Mouse (Mus musculus): Measurements from ENCODE around the gene Samd1. TPM values are rescaled to one million over a fixed set of nuclear protein-coding genes. Genes with fewer than 3 reads are reported as not detected.

Gene Samd1
- polyA plus RNA-seq, 1 experiment from 2014 or later, result 10.3 TPM

GRCm38 (mm10) chr8:84039050-84039449 is 41.6 kb downstream of the Samd1 start:
- Histone ChIP-seq H3K4me1 (peaks cover 15% of the 10 kb centered on the region), H3K9me3 (replicated peaks) (no peaks in the 10 kb centered on the region), H3K9ac (no peak overlapping the region), H3K36me3 (no peaks in the 10 kb centered on the region), H3K27me3 (peaks cover 42% of the 10 kb centered on the region), H3K4me3 (replicated peaks) (no peak overlapping the region), H3K27ac (replicated peaks) (no peak overlapping the region), H3K4me2 (replicated peaks) (no peak overlapping the region)
- no peak for ATAC-seq (ENCODE audit: insufficient number of reproducible peaks, low FRiP score, low TSS enrichment, low read depth)
- WGBS, result 4% methylated on average over 5 of the region's 5 CpGs

GRCm38 (mm10) chr8:84042066-84042947 is 44.8 kb downstream of the Samd1 start, which contains the start of gene Il27ra:
TSS of gene Il27ra (minus strand) at chr8:84042589.
- 2% methylated on average over 40 of the region's 40 CpGs for WGBS
- H3K4me2 ChIP-seq (replicated peaks), result peak within 1 kb of the TSS; percentile 80
- peaks cover 15% of the 10 kb centered on the region for H3K4me1 ChIP-seq
- peak; percentile 48 for ATAC-seq (ENCODE audit: insufficient number of reproducible peaks, low FRiP score, low TSS enrichment, low read depth)
- H3K36me3 ChIP-seq, result no peaks in the 10 kb centered on the region
- no peaks in the 10 kb centered on the region for H3K9me3 ChIP-seq (replicated peaks)
- no peak within 1 kb of the TSS for H3K27ac ChIP-seq (replicated peaks)
- H3K9ac ChIP-seq, result peak within 1 kb of the TSS; percentile 16; the same call in 1 of the 2 replicates
- H3K4me3 ChIP-seq (replicated peaks), result peak within 1 kb of the TSS; percentile 40
- H3K27me3 ChIP-seq, result peaks cover 61% of the 10 kb centered on the region

GRCm38 (mm10) chr8:84042948-84043342 is 45.5 kb downstream of the Samd1 start:
- WGBS, result 27% methylated on average over 12 of the region's 12 CpGs
- no peak for ATAC-seq (ENCODE audit: insufficient number of reproducible peaks, low FRiP score, low TSS enrichment, low read depth)
- no peak overlapping the region for H3K9ac ChIP-seq
- H3K4me2 ChIP-seq (replicated peaks), result peak overlapping the region; percentile 80
- H3K4me1 ChIP-seq, result peaks cover 15% of the 10 kb centered on the region
- H3K27ac ChIP-seq (replicated peaks), result no peak overlapping the region
- H3K27me3 ChIP-seq, result peaks cover 61% of the 10 kb centered on the region
- no peaks in the 10 kb centered on the region for H3K36me3 ChIP-seq
- peak overlapping the region; percentile 40 for H3K4me3 ChIP-seq (replicated peaks)
- H3K9me3 ChIP-seq (replicated peaks), result no peaks in the 10 kb centered on the region

GRCm38 (mm10) chr8:84044103-84044502 is 46.6 kb downstream of the Samd1 start:
- 6% methylated on average over 7 of the region's 7 CpGs for WGBS
- ATAC-seq (ENCODE audit: insufficient number of reproducible peaks, low FRiP score, low TSS enrichment, low read depth), result no peak
- no peak overlapping the region for H3K4me2 ChIP-seq (replicated peaks)

GRCm38 (mm10) chr8:84044900-84045299 is 47.4 kb downstream of the Samd1 start, which contains the start of gene Rln3:
TSS of gene Rln3 (minus strand) at chr8:84045000.
- Histone ChIP-seq H3K9me3 (replicated peaks) (no peaks in the 10 kb centered on the region), H3K27ac (replicated peaks) (no peak within 1 kb of the TSS), H3K4me3 (replicated peaks) (no peak within 1 kb of the TSS), H3K9ac (no peak within 1 kb of the TSS), H3K36me3 (no peaks in the 10 kb centered on the region), H3K27me3 (peaks cover 59% of the 10 kb centered on the region), H3K4me1 (peaks cover 15% of the 10 kb centered on the region), H3K4me2 (replicated peaks) (no peak within 1 kb of the TSS)
- 9% methylated on average over 9 of the region's 9 CpGs for WGBS
- no peak for ATAC-seq (ENCODE audit: insufficient number of reproducible peaks, low FRiP score, low TSS enrichment, low read depth)

More at GRCm38 (mm10) chr8:84044103-84044502, 46.6 kb downstream of the Samd1 start:
- no peak overlapping the region for H3K9ac ChIP-seq
- H3K27ac ChIP-seq (replicated peaks), result no peak overlapping the region
- no peaks in the 10 kb centered on the region for H3K9me3 ChIP-seq (replicated peaks)
- H3K27me3 ChIP-seq, result peaks cover 59% of the 10 kb centered on the region
- H3K4me1 ChIP-seq, result peaks cover 15% of the 10 kb centered on the region
- no peaks in the 10 kb centered on the region for H3K36me3 ChIP-seq
- no peak overlapping the region for H3K4me3 ChIP-seq (replicated peaks)

GRCm38 (mm10) chr8:84046505-84046904 is 49.0 kb downstream of the Samd1 start:
- Histone ChIP-seq H3K4me1 (peaks cover 15% of the 10 kb centered on the region), H3K36me3 (no peaks in the 10 kb centered on the region), H3K9ac (no peak overlapping the region), H3K27me3 (peaks cover 45% of the 10 kb centered on the region), H3K4me3 (replicated peaks) (no peak overlapping the region), H3K4me2 (replicated peaks) (no peak overlapping the region), H3K27ac (replicated peaks) (no peak overlapping the region), H3K9me3 (replicated peaks) (no peaks in the 10 kb centered on the region)
- 78% methylated on average over 3 of the region's 3 CpGs for WGBS
- ATAC-seq (ENCODE audit: insufficient number of reproducible peaks, low FRiP score, low TSS enrichment, low read depth), result no peak

- H3K36me3 ChIP-seq, result no peaks in the 10 kb centered on the region
- H3K4me3 ChIP-seq (replicated peaks), result no peak overlapping the region
- H3K9ac ChIP-seq, result no peak overlapping the region
- peaks cover under 1% of the 10 kb centered on the region; the same call in 1 of the 2 replicates for H3K4me1 ChIP-seq
- no peaks in the 10 kb centered on the region for H3K9me3 ChIP-seq (replicated peaks)
- 54% methylated on average over 5 of the region's 5 CpGs for WGBS
- no peak for ATAC-seq (ENCODE audit: insufficient number of reproducible peaks, low FRiP score, low TSS enrichment, low read depth)
- H3K27me3 ChIP-seq, result peaks cover 28% of the 10 kb centered on the region
- no peak overlapping the region for H3K27ac ChIP-seq (replicated peaks)
- H3K4me2 ChIP-seq (replicated peaks), result no peak overlapping the region
Observed at GRCm38 (mm10) chr8:84048171-84048570, 50.7 kb downstream of the Samd1 start.

MicroRNAs within 50 kb of the gene (microRNA counts, 519-probe panel; counts per million panel counts)
- not detected for microRNA mmu-miR-1199

Small RNAs within 50 kb of the gene (microRNA-seq; reads per million reads assigned to microRNA genes)
- gene Mir1199 (ENCODE audit: borderline number of aligned reads), result not detected
- gene Mir8111 (ENCODE audit: borderline number of aligned reads), result 1.4 reads per million

Other genes with a start within 250 kb of the Samd1 start
- 22.8 and 23.2 TPM in 2 replicates for gene Adgrl1, start 97.6 kb upstream of the Samd1 start, polyA plus RNA-seq (2015; fragmentation: Nextera tagmentation; extraction: Ambion mirVana)
- gene Gm10644, start 42.5 kb upstream of the Samd1 start, polyA plus RNA-seq (2015; fragmentation: Nextera tagmentation; extraction: Ambion mirVana), result 0.45 and 0.60 TPM in 2 replicates
- gene Asf1b, start 42.2 kb upstream of the Samd1 start, polyA plus RNA-seq (2015; fragmentation: Nextera tagmentation; extraction: Ambion mirVana), result 56.8 and 57.2 TPM in 2 replicates
- gene Prkaca, start 24.7 kb upstream of the Samd1 start, polyA plus RNA-seq (2015; fragmentation: Nextera tagmentation; extraction: Ambion mirVana), result 199 and 217 TPM in 2 replicates
- gene 1700067K01Rik, start 3.8 kb downstream of the Samd1 start, polyA plus RNA-seq (2015; fragmentation: Nextera tagmentation; extraction: Ambion mirVana), result 1.2 and 1.8 TPM in 2 replicates
- 0.88 and 1.5 TPM in 2 replicates for gene 2210011C24Rik, start 14.5 kb downstream of the Samd1 start, polyA plus RNA-seq (2015; fragmentation: Nextera tagmentation; extraction: Ambion mirVana)
- gene Palm3, start 23.8 kb downstream of the Samd1 start, polyA plus RNA-seq (2015; fragmentation: Nextera tagmentation; extraction: Ambion mirVana), result 6.5 and 8.6 TPM in 2 replicates
- gene Il27ra, start 44.9 kb downstream of the Samd1 start, polyA plus RNA-seq (2015; fragmentation: Nextera tagmentation; extraction: Ambion mirVana), result 1.4 TPM in 2 replicates
- gene Rln3, start 47.3 kb downstream of the Samd1 start, polyA plus RNA-seq (2015; fragmentation: Nextera tagmentation; extraction: Ambion mirVana), result not detected in 2 replicates
- gene Gm10643, start 67.5 kb downstream of the Samd1 start, polyA plus RNA-seq (2015; fragmentation: Nextera tagmentation; extraction: Ambion mirVana), result 1.6 and 1.7 TPM in 2 replicates
- gene Rfx1, start 69.2 kb downstream of the Samd1 start, polyA plus RNA-seq (2015; fragmentation: Nextera tagmentation; extraction: Ambion mirVana), result 9.8 and 10.2 TPM in 2 replicates
- gene Dcaf15, start 107.1 kb downstream of the Samd1 start, polyA plus RNA-seq (2015; fragmentation: Nextera tagmentation; extraction: Ambion mirVana), result 8.0 and 9.4 TPM in 2 replicates
- 2.8 and 3.5 TPM in 2 replicates for gene Podnl1, start 128.3 kb downstream of the Samd1 start, polyA plus RNA-seq (2015; fragmentation: Nextera tagmentation; extraction: Ambion mirVana)
- 31.8 and 32.8 TPM in 2 replicates for gene Cc2d1a, start 150.3 kb downstream of the Samd1 start, polyA plus RNA-seq (2015; fragmentation: Nextera tagmentation; extraction: Ambion mirVana)
- 1.9 and 2.3 TPM in 2 replicates for gene 4930432K21Rik, start 150.4 kb downstream of the Samd1 start, polyA plus RNA-seq (2015; fragmentation: Nextera tagmentation; extraction: Ambion mirVana)
- 3.5 and 4.0 TPM in 2 replicates for gene Nanos3, start 187.5 kb downstream of the Samd1 start, polyA plus RNA-seq (2015; fragmentation: Nextera tagmentation; extraction: Ambion mirVana)
- 15.8 and 17.7 TPM in 2 replicates for gene Zswim4, start 239.4 kb downstream of the Samd1 start, polyA plus RNA-seq (2015; fragmentation: Nextera tagmentation; extraction: Ambion mirVana)

Data from embryonic facial prominence, embryonic 15.5 days (tissue).